Mouse (Mus musculus) ES-Bruce4 (cell line): ENCODE results near the gene Dnajc11.

Experiments used
- CTCF ChIP-seq: IDR thresholded peaks from one replicate; pipeline ENCODE4 v1.8.1; 2011; ENCODE audit warnings: low read depth, low read length
- EP300 ChIP-seq: IDR thresholded peaks from 2 replicates; pipeline ENCODE4 v1.6.1; 2011; ENCODE audit warnings: low read depth, low read length; ENCODE audit not compliant: insufficient read depth
- POLR2A ChIP-seq: IDR thresholded peaks from one replicate; pipeline ENCODE4 v1.8.1; 2011; ENCODE audit warnings: low read length; ENCODE audit not compliant: insufficient read depth

GRCm38 (mm10) chr4:151919900-151920643 lies 13.4 kb upstream of the Dnajc11 start:
- TF ChIP-seq CTCF (peak; percentile 72), POLR2A (no peak), EP300 (no peak)
